Mouse (Mus musculus) gastrocnemius, postnatal 25 days (tissue): ENCODE data around the gene Nlgn2. TPM values are rescaled to one million over a fixed set of nuclear protein-coding genes. Genes with fewer than 3 reads are reported as not detected.

ENCODE experiments used
- DNase-seq: peaks from one replicate; pipeline ENCODE4 v3.0.0; 2022
- long read RNA-seq, 2 experiments: library from polyadenylated mRNA; stranded (forward); transcript quantifications; one replicate each; pipeline ENCODE4 v2.0.0; 2021
- total RNA-seq, 2 experiments: library from RNA; stranded (reverse); gene quantifications; 1 replicate in 1 of 2; 2 replicates in 1 of 2; pipeline ENCODE4 v1.2.3; 2021

Nlgn2 gene
- 1 to 10 TPM; 3.1 to 3.9 TPM for total RNA-seq
- long read RNA-seq, experiment 1, partial matches to known transcripts = 0 of 1 reads
- long read RNA-seq, experiment 1, other reads (novel, unspliced or antisense) = 1 of 1 reads
- long read RNA-seq, experiment 2, partial matches to known transcripts = 0 of 1 reads
- long read RNA-seq, experiment 2, other reads (novel, unspliced or antisense) = 1 of 1 reads

- DNase-seq = no peak
Measured at GRCm38 (mm10) chr11:69837604-69837951, at the start of gene Nlgn2. TSS of gene Nlgn2 (minus strand) at chr11:69837784.

GRCm38 (mm10) chr11:69886907-69887635, 49.5 kb upstream of the Nlgn2 start:
- no peak for DNase-seq

GRCm38 (mm10) chr11:69884663-69885062, 47.1 kb upstream of the Nlgn2 start:
- DNase-seq = no peak

DNA sequence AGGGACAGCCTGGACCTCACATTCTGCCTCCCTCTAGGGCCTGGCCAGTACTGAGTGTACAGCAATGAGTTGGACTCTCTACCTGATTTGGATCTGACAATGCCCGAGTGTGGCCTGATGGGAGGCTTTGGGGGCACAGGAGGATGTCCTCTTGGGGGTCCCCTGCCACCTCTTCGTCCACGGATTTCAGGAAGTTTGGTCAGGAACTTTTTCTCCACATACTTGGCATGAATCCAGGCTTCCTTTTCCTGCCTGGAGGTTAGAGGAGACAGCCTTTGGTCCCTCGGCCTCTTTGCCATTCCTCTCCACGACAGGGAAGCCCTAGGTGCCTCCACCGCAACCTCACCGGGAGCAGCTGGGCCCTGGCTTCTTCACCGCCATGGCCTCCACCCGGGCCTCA, 46.7 kb upstream of the Nlgn2 start:
- DNase-seq = no peak

- no peak for DNase-seq
Measured at GRCm38 (mm10) chr11:69883527-69884151, 46.1 kb upstream of the Nlgn2 start.

GRCm38 (mm10) chr11:69883066-69883465, 45.5 kb upstream of the Nlgn2 start:
- DNase-seq = no peak

DNA sequence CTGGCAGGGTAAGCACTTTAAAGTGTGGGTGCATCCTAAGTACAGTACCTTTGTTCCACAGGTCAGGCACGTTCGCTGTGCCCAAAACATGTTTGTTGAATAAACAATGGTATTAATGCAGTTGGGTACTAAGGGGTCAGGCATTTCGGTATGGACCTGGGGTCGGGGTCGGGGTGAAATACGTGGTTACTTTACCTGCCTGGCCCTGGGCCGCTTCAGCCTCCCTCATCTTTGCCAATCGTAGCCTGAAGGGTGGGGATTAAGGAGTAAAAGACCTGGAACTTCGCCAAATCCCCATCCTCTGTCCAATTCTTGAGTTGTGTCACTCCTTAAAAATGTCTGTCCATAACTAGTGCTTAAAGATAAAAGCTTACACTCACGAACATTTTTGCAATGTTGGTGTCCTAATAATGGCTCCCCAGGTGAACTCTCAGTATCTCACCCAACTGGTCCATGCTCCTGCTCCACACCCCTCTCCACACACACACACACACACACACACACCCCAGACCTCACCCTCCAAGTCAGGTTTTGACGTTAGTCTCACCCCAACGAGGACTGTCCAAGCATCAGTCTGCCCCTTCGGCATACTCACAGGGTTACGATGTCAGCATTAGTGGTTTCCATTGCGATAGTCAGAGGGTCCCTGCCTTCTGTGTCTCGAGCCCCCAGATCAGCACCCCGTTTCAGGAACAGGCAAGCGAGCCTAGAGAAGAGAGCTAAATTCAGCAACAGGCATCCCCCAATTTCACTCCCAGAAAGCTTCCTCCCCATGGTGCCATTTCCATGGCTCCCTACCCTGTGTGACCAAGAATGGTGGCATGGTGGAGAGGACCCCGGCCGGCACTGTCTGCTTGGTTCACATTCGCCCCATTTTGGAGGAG, 44.4 kb upstream of the Nlgn2 start:
- no peak for DNase-seq

DNA sequence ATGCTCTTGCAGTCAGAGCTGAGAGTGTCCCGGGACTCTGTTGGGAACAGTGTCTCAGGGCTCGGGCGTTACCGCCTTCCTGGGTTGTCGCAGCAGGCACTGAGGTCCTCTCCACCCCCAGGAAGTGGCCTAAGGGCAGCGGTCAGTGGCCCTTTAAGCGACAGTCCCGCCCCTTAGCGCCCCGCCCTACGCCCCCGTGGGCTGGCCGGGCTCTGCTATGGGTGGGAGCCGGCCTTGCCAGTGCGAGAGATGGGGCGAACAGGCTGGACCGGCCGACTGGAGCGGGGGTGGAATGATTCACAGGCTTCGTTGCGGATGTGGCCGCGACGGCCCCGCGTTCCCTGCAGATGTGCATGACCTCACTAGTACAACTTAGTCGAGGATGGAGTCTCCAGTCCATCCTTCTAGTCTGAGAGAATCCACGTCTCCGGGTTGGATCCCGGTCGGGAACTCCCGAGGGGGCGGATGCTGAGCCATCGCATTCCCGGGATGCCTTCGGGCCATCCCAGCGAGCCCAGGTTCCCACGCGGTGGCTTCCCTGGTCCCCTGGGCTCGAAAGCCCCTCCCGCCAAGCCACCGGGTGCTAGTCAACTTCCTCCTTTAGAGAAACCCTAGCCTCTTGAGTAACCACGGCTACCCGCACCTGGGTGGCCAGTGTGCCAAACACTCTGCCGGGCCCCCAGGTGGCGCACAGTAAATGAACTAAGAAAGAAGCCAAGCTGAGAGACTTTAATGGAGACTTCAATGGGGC, 43.4 kb upstream of the Nlgn2 start, which contains the start of gene Kctd11:
Gene Kctd11 (minus strand): TSS at position 554 of the 751 bp plus-strand sequence.
- DNase-seq = peak; percentile 95

DNA sequence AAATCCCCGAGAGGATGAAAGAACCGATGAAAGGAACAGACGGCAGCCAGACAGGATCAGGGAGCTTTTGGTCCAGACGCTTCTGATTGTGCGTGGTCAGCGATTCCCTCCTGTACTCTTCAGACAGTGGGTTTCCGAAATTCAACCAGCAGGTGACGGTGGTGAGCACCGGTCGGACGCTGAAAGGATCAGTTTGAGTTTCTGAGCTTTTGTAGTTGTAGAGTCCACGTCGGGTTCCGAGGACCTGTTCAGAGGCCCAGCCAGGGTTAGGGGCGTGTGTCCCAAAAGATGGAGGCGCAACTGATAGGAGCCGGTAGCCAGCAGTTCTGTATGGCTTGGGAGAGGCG, 42.9 kb upstream of the Nlgn2 start:
- DNase-seq = no peak

GRCm38 (mm10) chr11:69879711-69880110, 42.1 kb upstream of the Nlgn2 start:
- DNase-seq = no peak

- no peak for DNase-seq
Measured at GRCm38 (mm10) chr11:69878952-69879351, 41.4 kb upstream of the Nlgn2 start.

- no peak for DNase-seq
Measured at GRCm38 (mm10) chr11:69878399-69878798, 40.8 kb upstream of the Nlgn2 start.

DNA sequence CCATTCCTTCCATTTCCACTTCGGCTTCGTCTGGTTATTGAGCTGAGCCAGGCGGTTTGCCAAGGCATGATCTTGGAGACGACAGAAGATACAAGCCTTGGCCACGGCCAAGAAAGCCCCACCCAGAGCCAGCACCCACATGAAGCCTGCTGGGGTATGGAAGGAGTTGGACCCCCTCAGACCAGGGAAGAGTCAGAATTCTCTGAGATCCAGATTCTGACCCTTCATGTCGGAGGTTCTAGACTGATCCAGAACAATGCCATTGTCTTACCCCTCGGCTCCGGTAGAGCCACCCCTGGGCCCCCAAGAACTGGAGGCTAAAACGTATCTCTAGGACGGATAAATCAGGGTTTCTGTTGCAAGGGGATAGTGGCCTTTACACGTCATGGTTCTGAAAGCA, 40.3 kb upstream of the Nlgn2 start, which contains the start of gene Tmem95:
Gene Tmem95 (minus strand): TSS at position 141 of the 400 bp plus-strand sequence.
- DNase-seq = no peak

GRCm38 (mm10) chr11:69876867-69877266, 39.3 kb upstream of the Nlgn2 start:
- DNase-seq = peak; percentile 78

GRCm38 (mm10) chr11:69876186-69876585, 38.6 kb upstream of the Nlgn2 start:
- no peak for DNase-seq

GRCm38 (mm10) chr11:69872451-69872850, 34.9 kb upstream of the Nlgn2 start:
- DNase-seq = no peak

GRCm38 (mm10) chr11:69871822-69872221, 34.2 kb upstream of the Nlgn2 start:
- DNase-seq = no peak

DNA sequence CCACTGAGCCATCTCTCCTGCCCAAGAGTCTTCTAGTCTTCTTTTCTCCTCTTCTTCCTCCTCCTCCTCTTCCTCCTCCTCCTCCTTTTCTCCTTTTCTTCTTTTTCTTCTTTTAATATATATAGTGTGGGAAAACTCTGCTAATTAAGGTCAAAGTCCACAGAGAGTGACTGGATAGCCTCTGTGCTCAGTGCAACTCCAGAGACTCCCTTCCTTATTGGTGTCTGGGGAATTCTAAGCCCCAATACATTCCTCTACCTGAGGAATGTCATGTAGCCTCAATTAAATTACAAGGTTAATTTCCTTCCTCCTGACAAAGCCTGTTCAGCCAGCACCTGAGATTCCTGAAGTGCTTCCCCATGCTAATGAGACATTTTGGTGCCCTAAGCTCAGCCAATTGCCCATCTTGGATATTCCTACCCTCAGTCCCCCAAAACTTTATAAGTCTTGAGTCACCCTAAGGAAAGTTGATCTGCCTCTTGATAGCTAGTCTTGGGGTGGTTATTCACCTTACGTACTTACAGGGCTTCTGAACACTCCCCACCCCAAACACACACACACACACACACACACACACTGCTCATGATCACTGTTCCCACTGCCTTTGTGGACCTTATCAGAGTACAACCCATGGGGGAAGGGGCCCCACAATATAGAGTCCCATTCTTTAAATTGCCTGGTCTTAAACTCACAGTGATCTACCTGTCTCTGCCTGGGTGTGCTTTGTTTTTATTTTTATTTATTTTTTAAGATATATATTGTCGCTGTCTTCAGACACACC, 32.9 kb upstream of the Nlgn2 start:
- DNase-seq = no peak

- DNase-seq = no peak
Measured at GRCm38 (mm10) chr11:69867335-69867734, 29.8 kb upstream of the Nlgn2 start.

DNA sequence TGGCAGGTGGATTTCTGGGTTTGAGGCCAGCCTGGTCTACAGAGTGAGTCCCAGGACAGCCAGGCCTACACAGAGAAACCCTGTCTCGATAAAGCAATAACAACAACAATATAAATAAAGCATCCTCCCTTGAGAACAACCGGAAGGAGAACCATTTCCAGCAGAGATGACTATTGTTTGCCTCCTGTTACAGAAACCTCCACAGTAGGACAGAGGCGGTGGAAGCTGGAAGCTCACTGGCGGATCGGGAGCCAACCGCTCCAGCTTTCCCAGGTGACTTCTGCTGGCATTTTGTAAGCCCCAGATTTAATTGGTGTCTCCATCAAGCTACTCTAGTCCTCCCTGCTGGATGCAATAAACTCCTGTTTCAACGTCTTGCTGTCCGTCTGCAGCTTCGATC, 28.0 kb upstream of the Nlgn2 start:
- no peak for DNase-seq
